Mouse (Mus musculus) frontal cortex, postnatal 10 days (tissue): ENCODE data around the gene Spcs3.

Experiments used
- DNase-seq, 2 experiments: peaks; one replicate each; pipeline ENCODE4 v3.0.0; 2022; ENCODE audit warnings: low spot score in 2 of 2, mixed read lengths in 1 of 2

The Spcs3 gene

DNA sequence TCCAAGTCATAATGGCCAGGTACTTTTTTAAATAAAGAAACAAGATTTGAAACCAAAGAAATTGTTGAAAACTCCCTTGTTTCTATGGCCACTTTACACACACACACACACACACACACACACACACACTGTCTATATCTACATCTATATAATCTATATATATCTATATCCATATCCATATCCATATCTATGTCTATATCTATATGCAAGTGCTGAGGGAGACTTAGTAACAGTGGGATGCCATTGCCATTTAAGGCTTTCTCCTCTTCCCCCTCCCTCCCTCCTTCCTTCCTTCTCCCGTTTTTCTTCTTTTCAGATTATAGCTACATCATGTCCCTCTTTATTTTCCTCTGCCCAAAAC, 21.7 kb downstream of the Spcs3 start:
- DNase-seq = no peak

DNA sequence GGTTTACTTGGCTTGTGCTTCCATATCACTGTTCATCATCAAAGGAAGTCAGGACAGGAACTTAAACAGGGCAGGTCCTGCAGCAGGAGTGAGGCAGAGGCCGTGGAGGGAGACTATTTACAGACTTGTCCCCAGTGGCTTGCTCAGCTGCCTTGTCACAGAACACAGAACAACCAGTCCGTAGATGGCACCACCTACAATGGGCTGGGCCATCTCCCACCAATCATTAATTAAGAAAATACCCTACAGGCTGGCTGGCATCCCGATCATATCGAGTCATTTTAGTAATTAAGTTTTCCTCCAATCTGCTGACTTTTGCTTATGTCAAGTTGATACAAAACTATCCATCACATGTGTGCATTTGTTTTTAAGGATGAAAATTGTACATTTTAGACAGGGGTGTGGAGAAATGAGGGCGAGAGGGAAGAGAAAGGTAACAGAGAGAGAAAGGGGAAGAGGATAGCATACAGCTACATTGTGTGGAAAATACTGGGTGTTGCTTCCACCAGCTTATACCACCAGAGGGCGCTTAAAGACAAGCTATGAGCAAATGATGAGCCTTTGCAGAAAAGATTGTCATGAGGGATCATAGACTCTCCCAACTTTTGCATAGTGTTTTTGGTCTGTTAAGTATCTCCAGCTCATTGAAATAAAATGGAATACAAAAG, 22.2 kb downstream of the Spcs3 start:
- peak; percentile 66 to 82 for DNase-seq

DNA sequence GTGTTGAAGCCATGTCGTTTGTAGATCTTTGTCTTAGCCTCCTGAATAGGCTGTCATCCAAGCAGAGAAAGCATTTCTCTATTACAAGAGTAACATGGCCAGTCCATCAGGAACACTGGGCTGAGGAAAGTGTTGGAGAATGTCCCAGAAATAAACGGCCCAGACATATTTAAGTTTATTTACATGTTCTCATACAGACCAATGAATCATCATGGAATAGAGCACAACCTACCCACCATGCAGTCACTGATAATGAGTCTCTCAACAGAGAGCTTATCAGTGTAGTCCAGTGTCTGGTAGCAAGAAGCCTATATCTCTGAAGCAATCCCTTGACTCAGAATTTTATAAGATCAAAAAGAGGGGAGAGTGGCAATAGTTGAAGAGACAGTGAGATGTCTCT, 24.7 kb downstream of the Spcs3 start:
- DNase-seq = no peak

DNA sequence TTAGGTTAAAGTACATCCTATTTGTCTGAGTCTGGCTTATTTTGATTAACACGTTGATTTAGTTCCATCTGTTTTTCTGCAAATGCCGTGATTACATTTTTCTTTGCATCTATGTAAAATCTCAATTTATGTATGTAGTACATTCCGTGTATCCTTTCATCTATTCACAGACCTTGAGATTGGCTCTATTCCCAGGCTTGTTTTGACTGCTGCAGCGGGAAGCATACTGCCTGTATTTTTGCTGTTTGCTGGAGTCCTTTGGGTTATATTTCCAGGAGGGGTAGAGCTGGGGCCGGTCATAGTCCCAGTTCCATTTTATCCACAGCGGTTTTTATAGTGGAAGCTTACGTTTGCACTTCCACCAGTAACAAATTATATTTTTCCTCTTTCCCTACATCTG, 26.7 kb downstream of the Spcs3 start:
- DNase-seq = no peak

DNA sequence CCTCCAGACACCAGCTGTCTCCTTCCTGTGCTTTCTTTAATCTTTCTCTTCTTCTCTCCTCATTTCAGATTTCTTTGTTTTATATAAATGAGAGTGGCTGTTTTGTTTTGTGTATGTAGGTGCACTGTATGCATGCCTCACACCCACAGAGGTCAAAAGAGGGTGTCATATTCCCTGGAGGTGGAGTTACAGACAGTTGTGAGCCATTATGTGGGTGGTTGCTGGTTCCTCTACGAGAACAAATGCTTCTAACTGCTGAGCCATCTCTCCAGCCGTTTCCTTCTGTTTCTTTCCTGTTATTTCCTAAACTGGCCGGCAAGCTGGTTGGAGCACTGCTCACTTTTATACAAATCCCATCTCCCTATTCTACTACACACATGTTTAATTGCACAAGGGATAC, 35.9 kb downstream of the Spcs3 start:
- DNase-seq = no peak

DNA sequence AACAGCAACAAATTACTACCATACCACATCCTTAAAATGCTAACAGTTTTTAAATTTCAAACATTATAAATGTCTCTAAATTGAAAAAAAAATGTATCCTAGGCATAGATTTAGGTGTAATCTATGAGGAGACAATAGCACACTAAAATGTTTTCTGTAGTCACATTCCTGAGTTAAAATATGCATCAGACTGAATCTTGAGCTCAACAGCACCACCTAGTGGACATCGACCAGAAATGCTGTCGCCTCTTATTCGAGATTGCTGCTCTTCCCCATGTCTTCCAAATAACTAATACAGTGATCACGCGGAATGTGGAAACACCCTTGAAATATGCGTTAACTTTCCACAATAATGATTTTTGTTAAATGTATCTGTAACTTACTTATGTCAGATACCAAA, 36.7 kb downstream of the Spcs3 start:
- DNase-seq = peak in 1 of 2 experiments; percentile 39

DNA sequence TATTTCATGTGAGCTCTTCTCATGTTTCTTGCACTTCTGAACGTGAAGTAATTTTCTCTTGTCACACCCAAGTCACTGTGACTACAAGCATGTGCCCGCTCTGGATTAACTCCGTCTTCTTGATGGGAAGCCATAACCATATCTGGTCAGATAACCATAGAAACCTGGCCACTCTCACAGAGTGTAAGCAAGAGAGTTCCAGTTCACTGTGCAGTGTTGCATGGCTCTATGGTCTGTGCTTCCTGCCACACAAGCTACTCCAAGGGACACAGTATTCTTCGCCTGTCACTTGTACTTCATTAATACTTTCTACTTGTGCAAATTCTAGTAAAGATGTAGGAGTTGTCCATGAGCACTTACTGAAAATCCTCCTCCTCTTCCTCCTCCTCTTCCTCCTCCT, 37.9 kb downstream of the Spcs3 start:
- DNase-seq = no peak

DNA sequence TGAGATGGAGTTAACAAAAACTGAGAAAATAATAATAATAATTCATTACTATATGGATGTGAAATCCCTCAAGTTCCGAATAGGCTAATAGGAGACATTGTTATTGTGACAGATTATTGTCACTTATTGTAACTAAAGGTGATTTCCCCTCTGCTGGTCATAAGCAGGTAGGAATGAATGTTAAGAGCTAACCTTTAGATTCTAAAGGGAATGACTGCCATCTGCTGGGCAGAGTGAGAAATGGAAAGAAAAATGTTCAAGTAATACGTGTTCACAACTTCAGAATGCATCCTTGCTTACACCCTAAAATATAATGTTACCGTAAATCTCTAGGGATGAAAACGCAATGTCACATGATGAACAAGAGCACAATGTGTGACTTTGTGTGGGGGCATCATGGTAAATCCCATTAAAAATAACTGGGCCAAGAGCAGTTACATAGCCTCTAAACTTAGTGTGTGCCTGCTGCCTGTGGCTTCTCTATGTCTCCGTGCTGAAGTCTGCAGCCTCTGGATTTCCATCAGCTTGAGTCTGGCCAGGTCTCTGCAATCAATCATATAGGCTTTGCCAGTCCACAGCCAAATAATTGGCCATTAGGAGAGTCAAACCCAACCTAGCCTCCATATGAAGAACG, 38.6 kb downstream of the Spcs3 start:
- DNase-seq = no peak

DNA sequence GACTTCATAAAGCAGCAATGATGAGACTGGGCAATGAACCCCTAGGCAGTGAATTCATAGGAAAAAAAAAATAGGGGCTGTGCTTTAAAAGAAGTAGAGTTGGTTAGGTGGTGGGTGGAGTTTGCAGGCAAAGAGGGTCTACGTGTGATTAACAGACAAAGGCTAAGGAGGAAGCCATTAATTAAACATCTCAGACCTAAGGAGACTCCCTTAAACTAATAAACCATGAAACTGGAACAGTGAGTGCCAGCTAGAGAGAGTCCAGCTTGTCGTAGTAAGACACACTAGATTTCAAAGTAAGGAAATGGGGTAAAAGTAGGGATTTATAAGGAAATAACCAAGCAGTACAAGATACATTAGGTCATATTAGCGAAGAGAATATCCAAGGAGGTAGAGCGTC, 41.4 kb downstream of the Spcs3 start:
- no peak for DNase-seq

DNA sequence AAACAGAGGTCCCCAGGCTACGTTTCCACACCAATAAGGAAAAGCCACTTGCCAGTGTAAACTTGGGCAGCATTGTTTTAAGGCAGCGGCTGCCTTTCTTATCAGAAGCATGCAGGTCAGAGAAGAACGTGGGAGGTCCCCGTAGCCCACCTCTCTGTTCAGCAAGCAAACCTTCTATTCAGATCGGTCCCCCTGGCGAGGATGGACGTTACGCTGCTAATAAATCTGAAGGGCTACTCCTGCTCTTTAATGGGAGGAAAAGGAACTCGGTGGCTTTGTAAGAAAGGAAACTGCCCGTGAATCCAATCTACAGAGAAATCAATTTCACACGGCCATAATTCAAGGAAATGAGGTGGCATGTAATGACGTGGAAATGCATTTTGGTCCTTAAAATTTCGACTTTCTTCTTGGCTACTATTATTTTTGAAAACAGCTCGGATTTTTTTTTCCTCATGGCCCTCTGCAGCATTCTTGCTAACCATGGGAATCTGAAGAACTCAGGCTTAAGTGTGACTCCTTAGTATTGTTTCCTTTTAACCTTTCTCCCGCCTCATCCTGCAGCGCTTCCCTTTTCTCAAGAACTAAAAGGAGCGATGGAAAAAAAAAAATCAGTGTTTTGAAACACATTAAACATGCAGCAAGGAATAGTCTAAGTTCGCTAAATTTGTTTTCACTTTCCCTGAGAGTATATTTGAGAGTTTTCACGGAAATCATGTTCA, 43.1 kb downstream of the Spcs3 start:
- DNase-seq = no peak
